In the genomic region with DNA sequence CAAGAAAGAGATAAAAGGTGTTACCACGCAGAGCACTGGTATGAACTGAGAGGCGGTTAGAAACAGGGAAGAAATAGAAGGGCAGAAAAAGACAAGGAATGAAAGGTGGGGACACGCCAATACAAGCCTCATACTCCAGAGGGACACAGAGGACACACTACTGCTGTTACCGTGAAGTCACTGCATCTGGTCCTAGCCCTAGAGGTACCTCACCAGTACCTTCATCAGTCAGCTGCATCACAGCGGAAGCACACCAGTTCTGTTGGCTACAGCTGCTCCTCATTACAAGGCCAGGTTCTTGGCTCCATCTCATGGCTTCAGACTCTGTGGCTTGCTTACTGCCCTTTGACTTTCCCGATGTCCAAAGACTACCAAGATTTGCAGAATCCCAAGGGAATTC, we compare ENCODE assay signal across 29 mouse cellular contexts. TPM values are rescaled to one million over a fixed set of nuclear protein-coding genes. Genes with fewer than 3 reads are reported as not detected.
DNase-seq lines count a peak whose midpoint lies in the region; ATAC-seq and TF ChIP-seq lines count a peak whose summit lies in the region.
"Had no signal": no experiment of that assay in that cellular context is flagged by ENCODE, and none has a peak within 500 bp of the region (broad histone marks: within the 10 kb centered on the region; RNA-seq: fewer than 3 reads in every experiment).

No protein-coding gene starts in this region.

- WGBS in limb, embryonic 15.5 days: 74% methylated on average over 6 of the region's 6 CpGs
- 87% methylated on average over 6 of the region's 6 CpGs for WGBS in limb, embryonic 10.5 days
- WGBS in midbrain, embryonic 11.5 days: 89% methylated on average over 6 of the region's 6 CpGs
- WGBS in midbrain, postnatal 0 days: 92% methylated on average over 6 of the region's 6 CpGs

- H3K27ac ChIP-seq in limb, embryonic 15.5 days: 0 out of 2 replicates have a peak overlapping the region, but pooled peaks have one; percentile 33
- no peak overlapping the region for H3K27ac ChIP-seq in limb, embryonic 10.5 days
- no peak overlapping the region for H3K27ac ChIP-seq in midbrain, embryonic 11.5 days (ENCODE audit: low read depth, low read length)
- no peak overlapping the region for H3K27ac ChIP-seq in midbrain, postnatal 0 days (ENCODE audit: low read depth, low read length)
- H3K27ac ChIP-seq: gastrocnemius, adult 2 months; heart, adult 2 months; heart, embryonic 10.5 days; heart, embryonic 13.5 days; hindbrain, embryonic 12.5 days; hindbrain, embryonic 15.5 days had no signal

- H3K4me1 ChIP-seq in limb, embryonic 15.5 days: peaks cover 17% of the 10 kb centered on the region; the same call in 1 of the 2 replicates
- H3K4me1 ChIP-seq in limb, embryonic 10.5 days: no peaks in the 10 kb centered on the region
- no peaks in the 10 kb centered on the region for H3K4me1 ChIP-seq in midbrain, embryonic 11.5 days (ENCODE audit: control insufficient read depth, insufficient read depth, low read length)
- H3K4me1 ChIP-seq in midbrain, postnatal 0 days (ENCODE audit: insufficient read depth, low read length): no peaks in the 10 kb centered on the region
- H3K4me1 ChIP-seq: hindbrain, embryonic 12.5 days; hindbrain, embryonic 15.5 days had no signal

- H3K79me2 ChIP-seq in myocyte (ENCODE audit: control insufficient read depth, insufficient read depth): no peaks in the 10 kb centered on the region

- no peak overlapping the region for H3ac ChIP-seq in myocyte (ENCODE audit: control insufficient read depth, insufficient read length)

- no peak overlapping the region for H3K4me3 ChIP-seq in limb, embryonic 15.5 days
- H3K4me3 ChIP-seq in limb, embryonic 10.5 days: no peak overlapping the region
- H3K4me3 ChIP-seq in midbrain, embryonic 11.5 days (ENCODE audit: low read depth, low read length): no peak overlapping the region
- H3K4me3 ChIP-seq in midbrain, postnatal 0 days (ENCODE audit: low read depth, low read length): no peak overlapping the region
- H3K4me3 ChIP-seq in myocyte: no peak overlapping the region
- H3K4me3 ChIP-seq: gastrocnemius, adult 2 months; heart, adult 2 months; heart, embryonic 10.5 days; heart, embryonic 13.5 days; hindbrain, embryonic 12.5 days; hindbrain, embryonic 15.5 days had no signal

- H3K4me2 ChIP-seq in limb, embryonic 15.5 days: no peak overlapping the region
- no peak overlapping the region for H3K4me2 ChIP-seq in midbrain, embryonic 11.5 days
- no peak overlapping the region for H3K4me2 ChIP-seq in midbrain, postnatal 0 days (ENCODE audit: low read depth, low read length, poor library complexity, severe bottlenecking)
- peak overlapping the region; percentile 66 for H3K4me2 ChIP-seq in myocyte (ENCODE audit: low read depth)
- H3K4me2 ChIP-seq: heart, embryonic 13.5 days; hindbrain, embryonic 12.5 days; hindbrain, embryonic 15.5 days had no signal

- no peak overlapping the region for H3K9ac ChIP-seq in limb, embryonic 15.5 days
- H3K9ac ChIP-seq in midbrain, embryonic 11.5 days (ENCODE audit: low read length): no peak overlapping the region
- no peak overlapping the region for H3K9ac ChIP-seq in midbrain, postnatal 0 days (replicated peaks; ENCODE audit: low read length, poor library complexity, severe bottlenecking)
- H3K9ac ChIP-seq: forebrain, postnatal 0 days; heart, embryonic 13.5 days; hindbrain, embryonic 12.5 days; hindbrain, embryonic 15.5 days had no signal

- no peaks in the 10 kb centered on the region for H3K9me3 ChIP-seq in limb, embryonic 15.5 days
- H3K9me3 ChIP-seq in limb, embryonic 10.5 days (replicated peaks): no peaks in the 10 kb centered on the region
- no peaks in the 10 kb centered on the region for H3K9me3 ChIP-seq in midbrain, embryonic 11.5 days (ENCODE audit: control insufficient read depth, low read length)
- no peaks in the 10 kb centered on the region for H3K9me3 ChIP-seq in midbrain, postnatal 0 days (ENCODE audit: low read length)
- H3K9me3 ChIP-seq: heart, embryonic 10.5 days; heart, embryonic 13.5 days; hindbrain, embryonic 12.5 days; hindbrain, embryonic 15.5 days had no signal

- TF ChIP-seq CTCF in midbrain, postnatal 0 days (IDR thresholded peaks at IDR 0.05): no peak

- no peak for ATAC-seq in limb, embryonic 15.5 days (ENCODE audit: insufficient number of reproducible peaks, low FRiP score, low TSS enrichment, low read depth)
- ATAC-seq in midbrain, embryonic 11.5 days (ENCODE audit: low FRiP score): no peak
- ATAC-seq in midbrain, postnatal 0 days (ENCODE audit: low FRiP score): no peak
- ATAC-seq: activated CD4-positive, CD25-positive, alpha-beta regulatory T cell, adult 4 months; CD4-positive, CD25-positive, alpha-beta regulatory T cell, adult 4 months; forebrain, embryonic 14.5 days had no signal

- DNase-seq in limb, embryonic 10.5 days (ENCODE audit: low spot score): no peak
- peak; percentile 59 for DNase-seq in midbrain, embryonic 11.5 days (ENCODE audit: low spot score, missing footprints)
- DNase-seq in midbrain, postnatal 0 days (ENCODE audit: low spot score): no peak
- DNase-seq in cerebellum, postnatal 10 days: no peak
- DNase-seq: adrenal gland, postnatal 25 days; cerebellum, adult 11-12 months; cerebellum, adult 8-10 months; cerebellum, postnatal 14 days; gastrocnemius, adult 2 months; gastrocnemius, postnatal 14 days; heart, adult 2 months had no signal

- no peak for TF ChIP-seq POLR2A in myocyte (IDR thresholded peaks at IDR 0.05; ENCODE audit: insufficient read length, low read depth)

- H3K27me3 ChIP-seq in limb, embryonic 15.5 days: no peaks in the 10 kb centered on the region
- H3K27me3 ChIP-seq in limb, embryonic 10.5 days (ENCODE audit: low read depth, poor library complexity, severe bottlenecking): no peaks in the 10 kb centered on the region
- H3K27me3 ChIP-seq in midbrain, embryonic 11.5 days (ENCODE audit: control insufficient read depth, insufficient read depth, low read length): no peaks in the 10 kb centered on the region
- H3K27me3 ChIP-seq in midbrain, postnatal 0 days (ENCODE audit: insufficient read depth, low read length): no peaks in the 10 kb centered on the region
- no peaks in the 10 kb centered on the region for H3K27me3 ChIP-seq in myocyte (ENCODE audit: control insufficient read depth, insufficient read depth, insufficient read length)
- H3K27me3 ChIP-seq: heart, embryonic 13.5 days; hindbrain, embryonic 12.5 days; hindbrain, embryonic 15.5 days had no signal

- no peaks in the 10 kb centered on the region for H3K36me3 ChIP-seq in limb, embryonic 15.5 days
- no peaks in the 10 kb centered on the region for H3K36me3 ChIP-seq in limb, embryonic 10.5 days
- H3K36me3 ChIP-seq in midbrain, embryonic 11.5 days (ENCODE audit: control insufficient read depth, insufficient read depth, low read length): no peaks in the 10 kb centered on the region
- H3K36me3 ChIP-seq in midbrain, postnatal 0 days (ENCODE audit: insufficient read depth, low read length): no peaks in the 10 kb centered on the region
- H3K36me3 ChIP-seq in myocyte (ENCODE audit: control insufficient read depth, insufficient read depth): no peaks in the 10 kb centered on the region
- H3K36me3 ChIP-seq: heart, embryonic 10.5 days; heart, embryonic 13.5 days; hindbrain, embryonic 12.5 days; hindbrain, embryonic 15.5 days had no signal

TF ChIP-seq in myocyte, 11 proteins besides CTCF, POLR2A, EP300 and RAD21:
- no peak for TF ChIP-seq CEBPB (IDR thresholded peaks at IDR 0.05; ENCODE audit: insufficient read depth, poor library complexity, severe bottlenecking)
- TF ChIP-seq MAX (IDR thresholded peaks at IDR 0.05; ENCODE audit: low read depth): no peak
- TF ChIP-seq E2F4 (IDR thresholded peaks at IDR 0.05; ENCODE audit: insufficient read depth): no peak
- no peak for TF ChIP-seq TCF12 (IDR thresholded peaks at IDR 0.05; ENCODE audit: insufficient read depth, poor library complexity, severe bottlenecking)
- TF ChIP-seq SRF (IDR thresholded peaks at IDR 0.05; ENCODE audit: control insufficient read depth, insufficient read length, low read depth): no peak
- no peak for TF ChIP-seq REST (IDR thresholded peaks at IDR 0.05; ENCODE audit: insufficient read depth, insufficient read length)
- no peak for TF ChIP-seq TCF3 (IDR thresholded peaks at IDR 0.05; ENCODE audit: insufficient read length, low read depth)

RNA-seq across cellular contexts. Expression of a gene that starts 21.6 kb away (rescaled TPM):
- 0.11 and 0.15 TPM in 2 replicates for polyA plus RNA-seq in limb, embryonic 15.5 days (2015; fragmentation: Nextera tagmentation; extraction: Ambion mirVana)
- not detected in 2 replicates for polyA plus RNA-seq in limb, embryonic 10.5 days (2016; fragmentation: Nextera tagmentation; extraction: Ambion mirVana)
- polyA plus RNA-seq in midbrain, embryonic 11.5 days (2014; fragmentation: Nextera tagmentation; extraction: Ambion mirVana): not detected in 2 replicates
- total RNA-seq in midbrain, postnatal 0 days (2014; rRNA removed): not detected in 2 replicates
- polyA plus RNA-seq in midbrain, postnatal 0 days (2015; fragmentation: Nextera tagmentation; extraction: Ambion mirVana): not detected in 2 replicates
- polyA plus RNA-seq in myocyte (2012; fragmentation: generic; extraction: Trizol): 3.3 TPM
- total RNA-seq: forebrain, postnatal 0 days; gastrocnemius, adult 2 months; gastrocnemius, postnatal 14 days; MEL had no signal
- polyA plus RNA-seq: activated CD4-positive, CD25-positive, alpha-beta regulatory T cell, adult 4 months; brain, embryonic 14.5 days; CD4-positive, CD25-positive, alpha-beta regulatory T cell, adult 4 months; embryonic facial prominence, embryonic 11.5 days; embryonic facial prominence, embryonic 14.5 days; forebrain, embryonic 11.5 days; forebrain, embryonic 14.5 days; forebrain, postnatal 0 days; heart, embryonic 10.5 days; heart, embryonic 13.5 days; hindbrain, embryonic 12.5 days; hindbrain, embryonic 15.5 days; intestine, embryonic 14.5 days had no signal

RNA-seq across cellular contexts. Expression of a gene that starts 59.5 kb away (rescaled TPM):
- not detected in 2 replicates for polyA plus RNA-seq in limb, embryonic 15.5 days (2015; fragmentation: Nextera tagmentation; extraction: Ambion mirVana)
- polyA plus RNA-seq in limb, embryonic 10.5 days (2016; fragmentation: Nextera tagmentation; extraction: Ambion mirVana): not detected in 2 replicates
- 0.03 TPM in 1 of 2 replicates, not detected in the other for polyA plus RNA-seq in midbrain, embryonic 11.5 days (2014; fragmentation: Nextera tagmentation; extraction: Ambion mirVana)
- 0.05 TPM in 1 of 2 replicates, not detected in the other for total RNA-seq in midbrain, postnatal 0 days (2014; rRNA removed)
- polyA plus RNA-seq in midbrain, postnatal 0 days (2015; fragmentation: Nextera tagmentation; extraction: Ambion mirVana): not detected in 2 replicates
- polyA plus RNA-seq in myocyte (2012; fragmentation: generic; extraction: Trizol): not detected
- total RNA-seq: gastrocnemius, adult 2 months; gastrocnemius, postnatal 14 days; heart, adult 2 months; heart, postnatal 25 days; hematopoietic stem cell, adult 5-6 weeks; MEL had no signal
- polyA plus RNA-seq: embryonic facial prominence, embryonic 11.5 days; embryonic facial prominence, embryonic 14.5 days; forebrain, embryonic 11.5 days; heart, adult 2 months; hindbrain, embryonic 12.5 days; hindbrain, embryonic 15.5 days; intestine, embryonic 14.5 days had no signal
